Mouse (Mus musculus) urinary bladder, postnatal 10 days (tissue): ENCODE measurements around the gene Slfn5.
A peak's percentile ranks its signal among the peaks of the same experiment; 100 is the strongest.
"Not testable (repeated sequence)": the region's sequence is repeated elsewhere in the genome, so short reads cannot be mapped to it uniquely, and the experiment has no call there.

Experiments used
- DNase-seq: peaks from one replicate; pipeline ENCODE4 v3.0.0; 2022; ENCODE audit warnings: low spot score

The Slfn5 gene

GRCm38 (mm10) chr11:82950736-82951481 is at the start of gene Slfn5:
Gene Slfn5, plus strand, starts transcription at chr11:82951349.
- DNase-seq = no peak

GRCm38 (mm10) chr11:82901606-82902310 is 49.4 kb upstream of the Slfn5 start:
- DNase-seq = no peak

DNA sequence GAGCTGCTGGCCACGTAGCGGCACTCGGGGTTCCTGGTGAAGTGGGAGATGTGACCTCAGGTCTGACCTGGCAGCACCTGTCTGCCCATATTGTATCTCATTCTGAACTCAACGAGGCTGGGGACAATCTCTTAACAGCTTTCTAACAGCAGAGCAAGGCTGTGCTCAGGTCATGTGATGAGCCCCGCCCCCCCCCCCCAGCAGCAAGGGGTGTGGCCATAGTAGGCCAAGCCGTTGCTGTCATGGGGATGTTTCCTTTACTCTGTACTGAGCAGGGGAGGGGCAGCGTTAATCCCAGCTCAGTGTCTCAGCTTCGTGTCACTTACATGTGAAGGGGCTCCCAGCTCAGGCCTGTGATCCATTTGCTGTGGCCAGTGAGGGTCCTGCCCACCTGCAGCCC is 46.2 kb upstream of the Slfn5 start:
- no peak for DNase-seq

GRCm38 (mm10) chr11:82905816-82906215 is 45.3 kb upstream of the Slfn5 start:
- DNase-seq = no peak

- DNase-seq = peak; percentile 79
Observed at GRCm38 (mm10) chr11:82907651-82908607, 43.2 kb upstream of the Slfn5 start, which contains the start of gene Nle1. Gene Nle1, minus strand, starts transcription at chr11:82908411.

GRCm38 (mm10) chr11:82908608-82908989 is 42.5 kb upstream of the Slfn5 start:
- DNase-seq = no peak

- no peak for DNase-seq
Observed at GRCm38 (mm10) chr11:82910250-82910649, 40.9 kb upstream of the Slfn5 start, which contains the start of gene Unc45b. Gene Unc45b, plus strand, starts transcription at chr11:82910550.

DNA sequence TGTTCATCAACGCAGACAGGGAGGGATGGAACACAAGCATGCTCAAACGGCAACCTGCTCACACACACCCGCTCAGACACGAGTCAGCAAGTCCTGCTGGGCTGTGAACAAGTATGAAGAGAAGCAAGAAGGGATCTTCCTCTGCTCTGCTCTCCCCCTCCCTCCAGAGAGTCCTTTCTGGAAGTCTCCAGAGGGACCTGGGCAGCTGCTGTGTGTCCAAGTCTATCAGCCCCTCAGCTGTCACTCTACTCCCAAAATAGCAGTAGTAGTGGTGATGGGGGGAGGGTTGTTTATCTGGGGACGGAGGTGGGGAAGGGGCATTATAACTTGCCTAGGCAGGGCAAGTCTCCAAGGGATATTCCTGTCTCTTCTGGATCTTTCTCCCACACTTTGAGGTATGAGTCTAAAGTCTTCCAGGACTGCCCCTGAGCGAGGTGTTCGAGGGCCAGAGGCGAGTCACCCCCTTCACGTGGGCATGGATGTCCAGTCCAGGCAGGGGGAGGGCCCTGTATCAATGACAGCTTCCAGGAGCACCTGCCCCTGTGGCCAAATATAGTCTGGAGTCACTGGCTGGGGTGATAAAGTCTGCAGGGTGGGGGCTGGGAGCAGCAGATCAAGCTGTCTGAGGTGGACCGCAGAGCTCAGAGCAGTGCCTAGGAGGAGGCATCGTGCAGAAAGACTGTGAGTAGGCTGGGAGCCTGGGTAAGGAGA is 40.3 kb upstream of the Slfn5 start:
- DNase-seq = no peak

- no peak for DNase-seq
Observed at GRCm38 (mm10) chr11:82914711-82915352, 36.3 kb upstream of the Slfn5 start.

- DNase-seq = no peak
Observed at GRCm38 (mm10) chr11:82920768-82921167, 30.4 kb upstream of the Slfn5 start.

DNA sequence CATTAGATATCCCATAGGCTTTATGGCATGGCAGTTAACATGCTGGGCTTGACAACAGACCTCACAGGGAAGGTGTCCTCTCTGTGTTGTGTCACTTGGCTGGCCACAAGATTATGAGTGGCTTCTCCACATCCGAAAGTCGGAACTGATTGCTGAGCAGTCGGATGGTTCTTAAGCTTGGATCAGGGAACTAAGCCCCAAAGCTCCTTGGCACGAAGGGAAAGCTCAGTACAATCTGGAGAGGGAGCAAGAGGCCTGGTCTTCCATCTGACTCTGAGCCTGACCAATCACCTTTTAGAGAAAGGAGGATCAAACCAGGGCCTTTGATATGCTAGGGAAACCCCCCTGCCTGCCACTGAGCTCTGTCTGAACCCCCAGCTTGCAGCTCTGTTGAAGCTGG is 29.5 kb upstream of the Slfn5 start:
- DNase-seq = no peak

DNA sequence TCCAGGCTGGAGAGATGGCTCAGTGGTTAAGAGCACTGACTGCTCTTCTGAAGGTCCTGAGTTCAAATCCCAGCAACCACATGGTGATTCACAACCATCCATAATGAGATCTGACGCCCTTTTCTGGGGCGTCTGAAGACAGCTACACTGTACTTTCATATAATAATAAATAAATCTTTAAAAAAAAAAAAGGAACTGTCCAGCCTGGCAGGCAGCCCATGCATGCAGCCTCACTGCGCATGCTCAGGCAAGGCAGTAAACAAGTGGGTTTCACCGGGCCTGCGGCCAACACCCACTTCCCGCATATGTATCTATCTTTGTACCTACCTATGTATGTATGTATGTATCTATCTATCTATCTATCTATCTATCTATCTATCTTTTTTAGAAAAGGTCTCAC is 27.2 kb upstream of the Slfn5 start:
- not testable (repeated sequence) for DNase-seq

DNA sequence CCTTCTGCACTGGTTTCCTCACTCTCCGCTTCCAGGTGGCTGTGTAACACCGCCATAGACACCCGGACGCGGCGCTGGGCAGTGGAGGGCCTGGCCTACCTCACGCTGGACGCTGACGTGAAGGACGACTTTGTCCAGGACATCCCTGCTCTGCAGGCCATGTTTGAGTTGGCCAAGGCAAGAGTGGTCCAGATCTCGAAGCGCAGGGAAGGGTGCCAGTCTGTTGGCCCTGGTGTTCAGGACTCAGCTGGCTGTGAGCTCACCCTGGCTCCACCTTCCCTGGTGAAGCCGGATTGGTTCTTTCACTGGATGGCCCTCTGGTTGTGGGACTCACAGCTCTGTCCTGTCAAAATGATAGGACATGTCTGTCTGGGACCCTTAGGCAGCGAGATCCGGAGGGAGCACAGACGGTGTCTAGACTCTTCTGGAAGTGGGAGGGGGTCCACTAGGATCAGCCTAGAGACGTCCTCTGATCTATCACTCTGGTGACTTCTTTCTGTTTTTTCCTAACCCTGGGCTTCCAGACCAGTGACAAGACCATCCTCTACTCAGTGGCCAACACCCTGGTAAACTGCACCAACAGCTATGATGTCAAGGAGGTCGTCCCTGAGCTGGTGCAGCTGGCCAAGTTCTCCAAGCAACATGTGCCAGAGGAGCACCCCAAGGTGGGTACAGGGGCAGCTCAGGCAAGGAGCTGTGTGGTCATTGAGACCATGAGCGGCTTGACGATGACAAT is 22.1 kb upstream of the Slfn5 start:
- no peak for DNase-seq

DNA sequence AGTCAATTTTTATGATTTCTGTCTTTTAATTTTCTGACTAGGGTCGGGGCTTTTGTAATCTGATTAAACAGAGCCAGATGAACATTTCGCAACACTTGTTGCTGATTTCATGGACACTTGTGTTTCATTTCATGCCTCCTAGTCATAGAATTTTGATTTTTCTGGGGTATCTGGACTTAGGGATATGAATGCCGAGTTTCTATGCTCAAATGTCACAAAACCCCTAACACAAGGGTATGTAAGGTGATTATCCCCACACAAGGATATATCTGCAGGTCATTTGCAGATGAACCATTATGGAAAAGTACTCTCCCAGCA is 21.6 kb upstream of the Slfn5 start:
- no peak for DNase-seq

DNA sequence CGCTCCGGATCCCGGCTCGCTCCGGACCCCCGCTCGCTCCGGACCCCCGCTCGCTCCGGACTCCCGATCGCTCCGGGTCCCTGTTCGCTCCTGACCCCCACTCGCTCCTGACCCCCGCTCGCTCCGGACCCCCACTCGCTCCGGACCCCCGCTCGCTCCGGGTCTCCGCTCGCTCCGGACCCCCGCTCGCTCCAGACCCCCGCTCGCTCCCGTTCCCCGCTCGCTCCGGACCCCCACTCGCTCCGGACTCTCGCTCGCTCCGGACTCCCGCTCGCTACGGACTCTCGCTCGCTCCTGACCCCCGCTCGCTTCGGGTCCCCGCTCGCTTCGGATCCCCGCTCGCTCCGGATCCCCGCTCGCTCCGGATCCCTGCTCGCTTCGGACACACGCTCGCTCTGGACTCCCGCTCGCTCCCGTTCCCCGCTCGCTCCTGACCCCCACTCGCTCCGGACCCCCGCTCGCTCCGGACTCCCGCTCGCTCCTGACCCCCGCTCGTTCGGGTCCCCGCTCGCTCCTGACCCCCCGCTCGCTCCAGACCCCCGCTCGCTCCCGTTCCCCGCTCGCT is 20.7 kb upstream of the Slfn5 start:
- DNase-seq = not testable (repeated sequence)

GRCm38 (mm10) chr11:82931161-82931560 is 20.0 kb upstream of the Slfn5 start:
- DNase-seq = not testable (repeated sequence)

DNA sequence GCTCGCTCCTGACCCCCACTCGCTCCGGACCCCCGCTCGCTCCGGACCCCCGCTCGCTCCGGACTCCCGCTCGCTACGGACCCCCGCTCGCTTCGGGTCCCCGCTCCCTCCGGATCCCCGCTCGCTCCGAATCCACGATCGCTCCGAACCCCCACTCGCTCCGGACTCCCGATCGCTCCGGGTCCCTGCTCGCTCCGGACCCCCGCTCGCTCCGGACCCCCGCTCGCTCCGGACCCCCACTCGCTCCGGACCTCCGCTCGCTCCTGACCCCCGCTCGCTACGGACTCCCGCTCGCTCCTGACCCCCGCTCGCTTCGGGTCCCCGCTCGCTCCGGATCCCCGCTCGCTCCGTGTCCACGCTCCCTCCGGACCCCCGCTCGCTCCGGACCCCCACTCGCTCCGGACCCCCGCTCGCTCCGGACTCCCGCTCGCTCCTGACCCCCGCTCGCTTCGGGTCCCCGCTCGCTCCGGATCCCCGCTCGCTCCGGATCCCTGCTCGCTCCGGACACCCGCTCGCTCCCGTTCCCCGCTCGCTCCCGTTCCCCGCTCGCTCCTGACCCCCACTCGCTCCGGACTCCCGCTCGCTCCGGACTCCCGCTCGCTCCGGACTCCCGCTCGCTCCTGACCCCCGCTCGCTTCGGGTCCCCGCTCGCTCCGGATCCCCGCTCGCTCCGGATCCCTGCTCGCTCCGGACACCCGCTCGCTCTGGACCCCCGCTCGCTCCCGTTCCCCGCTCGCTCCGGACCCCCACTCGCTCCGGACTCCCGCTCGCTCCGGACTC is 19.3 kb upstream of the Slfn5 start:
- DNase-seq = not testable (repeated sequence)

- DNase-seq = no peak
Observed at GRCm38 (mm10) chr11:82933186-82933585, 18.0 kb upstream of the Slfn5 start.

DNA sequence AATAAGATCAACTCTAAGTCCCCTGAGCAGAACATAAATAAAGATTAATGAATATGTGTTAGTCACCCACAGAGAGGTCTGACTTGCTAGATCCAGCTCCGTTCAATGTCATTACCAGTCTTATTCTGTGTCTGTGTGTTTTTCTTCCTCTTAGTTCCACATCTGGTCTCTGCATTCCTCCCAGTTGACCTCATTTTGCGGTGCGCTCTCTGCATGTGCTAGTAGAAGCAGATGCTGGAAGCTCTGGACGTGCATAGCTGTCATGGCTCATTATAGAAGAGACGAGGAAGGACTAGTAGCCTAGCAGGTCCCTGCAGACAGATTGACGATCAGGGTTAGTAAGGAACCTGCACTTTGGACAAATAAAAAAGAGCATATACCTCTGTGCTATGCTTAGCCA is 7.8 kb upstream of the Slfn5 start:
- no peak for DNase-seq
